Mouse (Mus musculus) stomach, postnatal 0 days (tissue): Measurements from ENCODE around the gene Npc2.

ENCODE experiments used
- CTCF ChIP-seq: IDR thresholded peaks from 2 replicates; pipeline ENCODE4 v1.5.1; 2016; ENCODE audit warnings: antibody characterized with exemption, low read depth, mild to moderate bottlenecking, moderate library complexity
- EP300 ChIP-seq: optimal IDR thresholded peaks from 2 replicates; pipeline ENCODE3; 2016; ENCODE audit warnings: antibody characterized with exemption

GRCm38 (mm10) chr12:84750661-84751060, 22.3 kb downstream of the Npc2 start:
- no peak for TF ChIP-seq EP300
- no peak for TF ChIP-seq CTCF
